Mouse (Mus musculus): ENCODE data around the gene Gm8104. TPM values are rescaled to one million over a fixed set of nuclear protein-coding genes. Genes with fewer than 3 reads are reported as not detected.

Gene Gm8104
- polyA plus RNA-seq, 1 experiment from 2014 or later, result not detected

Other genes with a start within 250 kb of the Gm8104 start
- gene Gm21977, start 247.1 kb upstream of the Gm8104 start, polyA plus RNA-seq (2015; fragmentation: Nextera tagmentation; extraction: Ambion mirVana), result not detected in 2 replicates
- gene Gm8082, start 107.0 kb upstream of the Gm8104 start, polyA plus RNA-seq (2015; fragmentation: Nextera tagmentation; extraction: Ambion mirVana), result not detected in 2 replicates
- gene Gm10376, start 85.0 kb upstream of the Gm8104 start, polyA plus RNA-seq (2015; fragmentation: Nextera tagmentation; extraction: Ambion mirVana), result not detected in 2 replicates
- not detected in 2 replicates for gene Gm8094, start 24.0 kb upstream of the Gm8104 start, polyA plus RNA-seq (2015; fragmentation: Nextera tagmentation; extraction: Ambion mirVana)
- not detected in 2 replicates for gene Gm7233, start 79.3 kb downstream of the Gm8104 start, polyA plus RNA-seq (2015; fragmentation: Nextera tagmentation; extraction: Ambion mirVana)
- not detected in 2 replicates for gene Gm8122, start 134.7 kb downstream of the Gm8104 start, polyA plus RNA-seq (2015; fragmentation: Nextera tagmentation; extraction: Ambion mirVana)
- not detected in 2 replicates for gene Gm8126, start 158.0 kb downstream of the Gm8104 start, polyA plus RNA-seq (2015; fragmentation: Nextera tagmentation; extraction: Ambion mirVana)
- not detected in 2 replicates for gene Gm9732, start 174.4 kb downstream of the Gm8104 start, polyA plus RNA-seq (2015; fragmentation: Nextera tagmentation; extraction: Ambion mirVana)
- not detected in 2 replicates for gene Gm8127, start 193.2 kb downstream of the Gm8104 start, polyA plus RNA-seq (2015; fragmentation: Nextera tagmentation; extraction: Ambion mirVana)
- gene 1700001F09Rik, start 247.2 kb downstream of the Gm8104 start, polyA plus RNA-seq (2015; fragmentation: Nextera tagmentation; extraction: Ambion mirVana), result not detected in 2 replicates